Mouse (Mus musculus) heart, postnatal 25 days (tissue): Measurements from ENCODE around the gene Tnr. TPM values are rescaled to one million over a fixed set of nuclear protein-coding genes. Genes with fewer than 3 reads are reported as not detected.

Source experiments
- DNase-seq: peaks from one replicate; pipeline ENCODE4 v3.0.0; 2022; ENCODE audit warnings: low spot score
- intact Hi-C: fragments of 180-260 bp; cut with DNase I; formaldehyde crosslinking; loops from one replicate; pipeline ENCODE4 v1.15.1; 2025
- total RNA-seq, 2 experiments: library from RNA; stranded (reverse); gene quantifications; 2 replicates each; pipeline ENCODE4 v1.2.3; 2021

Tnr gene
- total RNA-seq, 2 experiments from 2014 or later = 0.21 to 0.28 TPM

GRCm38 (mm10) chr1:159561616-159562015 is 38.0 kb downstream of the Tnr start:
- intact Hi-C loops = no loop called here
- DNase-seq = no peak

GRCm38 (mm10) chr1:159565129-159565528 is 41.6 kb downstream of the Tnr start:
- intact Hi-C loops = no loop called here
- no peak for DNase-seq

- no peak for DNase-seq
- intact Hi-C loops = no loop called here
Measured at GRCm38 (mm10) chr1:159566046-159566445, 42.5 kb downstream of the Tnr start.

DNA sequence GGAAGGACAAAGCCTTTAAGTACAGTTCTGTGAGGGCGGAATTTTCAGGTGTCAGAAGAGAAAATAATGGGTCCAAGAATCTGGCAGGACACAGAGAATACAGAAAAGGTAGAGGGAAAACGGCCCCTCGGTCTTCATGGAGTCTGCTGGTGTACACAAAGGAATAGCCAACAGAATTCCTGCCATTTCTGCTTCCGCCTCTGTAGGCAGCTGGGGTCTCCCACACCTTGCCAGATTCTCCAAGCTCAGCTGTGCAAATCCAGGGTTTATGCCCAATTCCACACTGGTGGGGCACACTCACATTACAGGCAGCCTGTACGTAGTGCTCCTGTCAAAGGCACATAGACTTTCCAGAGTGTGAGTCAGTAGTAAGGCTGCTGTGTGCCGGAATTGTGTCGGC is 43.6 kb downstream of the Tnr start:
- intact Hi-C loops = no loop called here
- DNase-seq = no peak

- DNase-seq = no peak
- intact Hi-C loops = no loop called here
Measured at GRCm38 (mm10) chr1:159570270-159570669, 46.7 kb downstream of the Tnr start.

- no peak for DNase-seq
- intact Hi-C loops = no loop called here
Measured at GRCm38 (mm10) chr1:159570831-159571230, 47.3 kb downstream of the Tnr start.

- DNase-seq = no peak
- intact Hi-C loops = no loop called here
Measured at GRCm38 (mm10) chr1:159571951-159572350, 48.4 kb downstream of the Tnr start.

- intact Hi-C loops = no loop called here
- DNase-seq = no peak
Measured at GRCm38 (mm10) chr1:159573116-159573515, 49.5 kb downstream of the Tnr start.

- intact Hi-C loops = no loop called here
- no peak for DNase-seq
Measured at GRCm38 (mm10) chr1:159574661-159575060, 51.1 kb downstream of the Tnr start.

DNA sequence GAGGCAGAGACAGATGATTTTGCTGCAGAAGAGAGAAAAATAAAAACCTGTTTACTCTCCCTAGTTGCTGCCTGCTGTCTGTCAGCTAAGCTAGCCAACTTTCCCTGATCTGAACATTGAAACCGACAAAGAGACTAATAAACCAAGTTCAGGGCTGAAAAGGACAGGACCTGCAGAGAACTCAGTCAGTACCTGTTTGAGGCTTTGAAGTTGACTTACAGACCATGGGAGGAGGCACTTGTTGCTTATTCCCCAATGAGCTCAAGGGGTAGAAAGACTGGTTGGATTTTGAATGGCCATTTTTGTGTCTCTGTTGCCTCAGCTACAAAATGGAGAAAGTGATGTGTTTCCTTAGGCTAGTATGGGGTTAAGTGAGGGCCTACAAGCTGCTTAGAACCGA is 52.7 kb downstream of the Tnr start:
- intact Hi-C loops = no loop called here
- no peak for DNase-seq

GRCm38 (mm10) chr1:159578391-159578790 is 54.8 kb downstream of the Tnr start:
- no peak for DNase-seq
- intact Hi-C loops = no loop called here

GRCm38 (mm10) chr1:159580335-159580921 is 56.9 kb downstream of the Tnr start:
- DNase-seq = no peak
- intact Hi-C loops = no loop called here

- intact Hi-C loops = no loop called here
- no peak for DNase-seq
Measured at GRCm38 (mm10) chr1:159583877-159584276, 60.3 kb downstream of the Tnr start.

DNA sequence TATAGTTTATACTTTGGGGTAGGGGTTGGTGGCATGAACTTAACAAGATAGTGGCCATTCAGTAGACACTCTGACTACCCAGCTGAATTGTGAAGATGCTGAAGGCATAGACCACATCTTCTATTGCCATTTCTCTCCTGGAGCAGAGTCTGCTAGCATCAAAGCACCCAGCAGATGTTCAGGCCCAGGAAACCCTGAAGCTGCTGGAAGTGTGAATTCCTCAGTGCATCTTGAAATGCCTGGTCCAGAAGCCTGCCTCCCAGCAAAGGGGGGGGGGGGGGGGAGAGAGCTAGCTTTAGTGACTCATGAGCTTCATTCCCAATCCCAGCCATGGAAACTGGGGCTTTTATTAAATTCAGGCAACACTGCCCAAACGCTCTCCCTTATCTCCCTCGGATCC is 65.2 kb downstream of the Tnr start:
- DNase-seq = no peak
- intact Hi-C loops = no loop called here

DNA sequence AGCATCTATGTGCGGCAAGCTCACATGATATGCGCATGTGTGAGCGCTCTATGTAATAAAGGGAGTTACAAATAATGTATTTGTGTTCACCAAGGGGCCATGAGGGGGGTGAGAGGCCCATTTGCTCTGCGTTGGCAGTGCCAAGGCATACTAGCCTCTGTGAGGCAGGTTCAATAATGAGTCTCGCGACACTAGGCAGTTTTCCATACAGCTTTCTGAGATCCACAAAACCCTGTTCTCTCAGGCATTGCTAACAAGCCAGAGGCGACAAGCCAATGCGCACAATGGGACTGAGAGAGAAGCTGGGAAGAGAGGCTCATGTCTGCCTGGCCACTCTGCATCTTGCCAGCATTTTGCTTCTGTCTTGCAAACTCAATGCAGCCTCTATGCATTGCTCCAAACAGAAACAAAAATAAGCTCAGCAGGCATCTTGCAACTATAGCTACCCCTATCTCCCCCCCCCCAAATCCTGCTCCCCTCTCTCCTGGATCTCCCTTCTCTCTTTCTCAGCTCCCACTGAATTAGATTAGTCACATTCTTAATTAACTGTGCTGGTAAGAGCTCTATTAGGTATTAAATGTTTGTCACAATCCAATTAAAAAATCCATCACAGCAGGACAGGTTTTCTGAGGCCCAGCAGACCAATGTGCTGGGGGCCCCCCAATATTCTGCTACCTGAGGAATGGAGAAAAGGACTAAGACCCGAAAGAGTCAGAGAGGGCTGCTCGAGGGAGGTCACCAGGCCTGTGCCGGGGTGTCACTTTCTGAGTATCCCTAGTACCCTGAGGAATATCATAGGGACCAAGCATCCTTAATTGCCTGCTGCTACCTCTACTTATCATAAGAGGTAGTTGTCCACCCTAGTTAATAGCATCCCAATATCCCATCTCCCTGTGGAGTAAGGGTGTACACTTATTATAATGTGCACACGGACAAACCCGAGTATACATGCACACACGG is 70.8 kb downstream of the Tnr start:
- intact Hi-C loops = no loop called here
- DNase-seq = no peak

- no peak for DNase-seq
- intact Hi-C loops = no loop called here
Measured at GRCm38 (mm10) chr1:159595729-159596128, 72.2 kb downstream of the Tnr start.

DNA sequence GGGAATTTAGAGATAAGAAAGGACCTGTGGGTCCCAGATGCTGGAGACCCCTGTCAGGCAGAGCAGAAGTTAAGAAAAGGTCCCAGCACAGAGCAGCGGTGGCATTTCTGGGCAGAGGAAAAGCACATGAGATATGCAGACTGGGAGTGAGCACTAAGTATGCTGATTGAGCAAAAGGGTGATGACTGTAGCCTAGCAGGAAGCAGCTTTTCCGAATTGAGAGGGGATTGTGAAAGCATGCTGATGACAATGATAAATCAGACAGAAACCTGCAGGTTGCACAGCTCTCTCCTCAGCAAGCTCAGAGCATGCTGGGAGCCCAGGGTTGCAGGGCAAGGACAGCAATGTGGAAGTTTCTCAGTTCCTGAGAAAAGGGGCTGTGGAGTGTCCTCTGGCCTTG is 73.1 kb downstream of the Tnr start:
- intact Hi-C loops = no loop called here
- DNase-seq = no peak

DNA sequence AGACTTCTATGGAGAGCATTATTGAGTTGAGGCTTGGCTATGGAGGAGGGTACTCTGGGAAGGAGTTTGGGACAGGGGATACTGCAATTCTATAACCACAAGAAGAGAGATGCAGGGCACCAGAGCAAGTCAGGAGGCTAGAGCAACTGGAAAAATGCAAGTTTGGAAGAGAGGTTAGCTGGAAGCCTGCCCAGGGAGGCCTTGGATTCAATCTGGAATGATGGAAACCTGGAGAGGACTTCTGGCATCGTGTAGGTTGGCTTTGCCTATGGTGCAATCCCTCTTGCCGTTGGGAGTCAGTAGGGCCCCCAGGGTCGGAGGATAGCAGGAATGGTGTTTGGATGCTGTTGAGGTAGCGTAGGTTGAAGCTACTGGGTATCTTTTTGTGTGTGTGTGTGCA is 90.0 kb downstream of the Tnr start:
- intact Hi-C loops = no loop called here

GRCm38 (mm10) chr1:159614062-159614601 is 90.6 kb downstream of the Tnr start:
- DNase-seq = no peak
- intact Hi-C loops = no loop called here

More for the DNA sequence above, 90.0 kb downstream of the Tnr start:
- no peak for DNase-seq

GRCm38 (mm10) chr1:159614644-159615431 is 91.3 kb downstream of the Tnr start:
- intact Hi-C loops = no loop called here
- no peak for DNase-seq
